Comparison of ENCODE assay signal across 8 mouse cellular contexts in genomic region chr2:24049344-24049990, GRCm38 (mm10). TPM values are rescaled to one million over a fixed set of nuclear protein-coding genes. Genes with fewer than 3 reads are reported as not detected.
A peak's percentile ranks its signal among the peaks of the same experiment; 100 is the strongest.
DNase-seq lines count a peak whose midpoint lies in the region; ATAC-seq and TF ChIP-seq lines count a peak whose summit lies in the region.

TSS of gene Hnmt (minus strand) at chr2:24049394.

- H3K4me3 ChIP-seq in testis, adult 2 months (ENCODE audit: control insufficient read depth, low read depth, low read length): peak within 1 kb of the TSS; percentile 64
- peak within 1 kb of the TSS; percentile 29 for H3K4me3 ChIP-seq in kidney, postnatal 0 days (replicated peaks; ENCODE audit: low read depth, low read length)

- no peak for TF ChIP-seq CTCF in testis, adult 2 months (IDR thresholded peaks at IDR 0.05; ENCODE audit: control insufficient read depth, insufficient read depth, insufficient replicate concordance, low read depth, low read length)
- no peak for TF ChIP-seq CTCF in kidney, postnatal 0 days (IDR thresholded peaks at IDR 0.05; ENCODE audit: low read depth)

- peak within 1 kb of the TSS; percentile 18; the same call in 1 of the 2 replicates for H3K9ac ChIP-seq in kidney, postnatal 0 days (ENCODE audit: low read depth, low read length)

- no peaks in the 10 kb centered on the region for H3K36me3 ChIP-seq in testis, adult 2 months (ENCODE audit: control insufficient read depth, insufficient read depth, low read length)
- H3K36me3 ChIP-seq in kidney, postnatal 0 days (ENCODE audit: insufficient read depth, low read length): no peaks in the 10 kb centered on the region

- peak within 1 kb of the TSS; percentile 81 for H3K27ac ChIP-seq in testis, adult 2 months (ENCODE audit: control insufficient read depth, insufficient read depth, low read depth, low read length)
- H3K27ac ChIP-seq in kidney, postnatal 0 days: peak within 1 kb of the TSS; percentile 58

- ATAC-seq in kidney, postnatal 0 days (replicated peaks; ENCODE audit: low FRiP score, low read depth): no peak

- peaks cover 2% of the 10 kb centered on the region for H3K4me1 ChIP-seq in testis, adult 2 months (ENCODE audit: control insufficient read depth, insufficient read depth, low read length)
- no peaks in the 10 kb centered on the region for H3K4me1 ChIP-seq in kidney, postnatal 0 days (replicated peaks; ENCODE audit: insufficient read depth, low read length)

- no peaks in the 10 kb centered on the region for H3K9me3 ChIP-seq in kidney, postnatal 0 days (replicated peaks; ENCODE audit: low read length)

- H3K27me3 ChIP-seq in testis, adult 2 months (ENCODE audit: control insufficient read depth, insufficient read depth, low read length): no peaks in the 10 kb centered on the region
- H3K27me3 ChIP-seq in kidney, postnatal 0 days (ENCODE audit: insufficient read depth, low read length): no peaks in the 10 kb centered on the region

- WGBS in kidney, postnatal 0 days: 45% methylated on average over 7 of the region's 7 CpGs

- DNase-seq in testis, postnatal 14 days (ENCODE audit: low spot score): no peak
- peak; percentile 4 for DNase-seq in heart, adult 8-10 months (ENCODE audit: low spot score)
- no peak for DNase-seq in kidney, postnatal 0 days (ENCODE audit: low spot score)
- peak; percentile 8 for DNase-seq in lung, postnatal 36 days
- DNase-seq in Muller cell, postnatal 12 days (ENCODE audit: inconsistent ontology term): no peak
- DNase-seq in urinary bladder, postnatal 10 days (ENCODE audit: low spot score): no peak
- DNase-seq in gastrocnemius, postnatal 25 days: no peak

- no peak for TF ChIP-seq POLR2A in testis, adult 2 months (IDR thresholded peaks at IDR 0.05; ENCODE audit: control insufficient read depth, low read depth, low read length)

- H3K4me2 ChIP-seq in kidney, postnatal 0 days (ENCODE audit: low read length): peak within 1 kb of the TSS; percentile 59

RNA-seq across cellular contexts. Expression of gene Hnmt, which starts in this region (rescaled TPM):
- 0.31 TPM in 2 replicates for polyA plus RNA-seq in testis, adult 2 months (2012; rRNA removed)
- 10 to 100 TPM; 15.9 to 22.8 (median 19.4) TPM for total RNA-seq in heart, adult 8-10 months (2022)
- polyA plus RNA-seq in kidney, postnatal 0 days (2015; fragmentation: Nextera tagmentation; extraction: Ambion mirVana): 5.3 and 5.8 TPM in 2 replicates
- total RNA-seq in gastrocnemius, postnatal 25 days (2021): 1 to 10 TPM; 4.1 to 5.6 TPM

Comparison
In these comparisons a context has a peak if more than half of its experiments do, and no peak if none do; other contexts are left out.
1. DNase-seq: peak in heart, adult 8-10 months (single experiment) and lung, postnatal 36 days (single experiment); none in testis, postnatal 14 days (single experiment), kidney, postnatal 0 days (single experiment), Muller cell, postnatal 12 days (single experiment), urinary bladder, postnatal 10 days (single experiment) and gastrocnemius, postnatal 25 days (single experiment).